Mouse (Mus musculus): ENCODE data around the gene Plxdc1. TPM values are rescaled to one million over a fixed set of nuclear protein-coding genes. Genes with fewer than 3 reads are reported as not detected.

Plxdc1 gene
- polyA plus RNA-seq, 1 experiment from 2014 or later: 0.41 TPM

- no peak for TF ChIP-seq CTCF (IDR thresholded peaks at IDR 0.05)
- in situ Hi-C loops (cut with MboI; ENCODE audit: low pct_unique_long_range_greater_than_20kb): no loop called here
- DNase-seq (ENCODE audit: low read depth, low spot score) (no peak), ATAC-seq (no peak)
- POLR2A ChIA-PET: no interaction called here
- H3K27me3 ChIP-seq: no peaks in the 10 kb centered on the region
- CTCF ChIA-PET: no interaction called here
Observed at GRCm38 (mm10) chr11:97915974-97916503, 70.2 kb downstream of the Plxdc1 start.

- no peaks in the 10 kb centered on the region for H3K27me3 ChIP-seq
- CTCF ChIA-PET: no interaction called here
- no peak for TF ChIP-seq CTCF (IDR thresholded peaks at IDR 0.05)
- in situ Hi-C loops (cut with MboI; ENCODE audit: low pct_unique_long_range_greater_than_20kb): no loop called here
- POLR2A ChIA-PET: interaction anchor here (0.6 kb wide), 1 partner anchor 14 kb away, joined by 3 read pairs; no protein-coding TSS in a partner anchor
- ATAC-seq: no peak
- DNase-seq (ENCODE audit: low read depth, low spot score): no peak
Observed at GRCm38 (mm10) chr11:97915471-97915870, 70.8 kb downstream of the Plxdc1 start.

- ChIA-PET POLR2A (interaction anchor here (1.0 kb wide), 1 partner anchor 18 kb away, joined by 3 read pairs; no protein-coding TSS in a partner anchor), CTCF (no interaction called here)
- no peak for TF ChIP-seq CTCF (IDR thresholded peaks at IDR 0.05)
- ATAC-seq (no peak), DNase-seq (ENCODE audit: low read depth, low spot score) (no peak)
- no peaks in the 10 kb centered on the region for H3K27me3 ChIP-seq
- in situ Hi-C loops (cut with MboI; ENCODE audit: low pct_unique_long_range_greater_than_20kb): no loop called here
Observed at GRCm38 (mm10) chr11:97913111-97913510, 73.1 kb downstream of the Plxdc1 start.

- no peak for DNase-seq (ENCODE audit: low read depth, low spot score)
- TF ChIP-seq CTCF (IDR thresholded peaks at IDR 0.05): no peak
- POLR2A ChIA-PET: interaction anchor here (0.7 kb wide), 1 partner anchor 746 kb away, joined by 3 read pairs; no protein-coding TSS in a partner anchor
- in situ Hi-C loops (cut with MboI; ENCODE audit: low pct_unique_long_range_greater_than_20kb): no loop called here
- H3K27me3 ChIP-seq: no peaks in the 10 kb centered on the region
- no peak for ATAC-seq
- CTCF ChIA-PET: no interaction called here
Observed at GRCm38 (mm10) chr11:97908634-97909348, 77.5 kb downstream of the Plxdc1 start.

GRCm38 (mm10) chr11:97907935-97908334 lies 78.3 kb downstream of the Plxdc1 start:
- ATAC-seq: no peak
- ChIA-PET POLR2A (no interaction called here), CTCF (no interaction called here)
- no peaks in the 10 kb centered on the region for H3K27me3 ChIP-seq
- DNase-seq (ENCODE audit: low read depth, low spot score): no peak
- no peak for TF ChIP-seq CTCF (IDR thresholded peaks at IDR 0.05)
- in situ Hi-C loops (cut with MboI; ENCODE audit: low pct_unique_long_range_greater_than_20kb): no loop called here

GRCm38 (mm10) chr11:97906905-97907304 lies 79.3 kb downstream of the Plxdc1 start:
- no peak for TF ChIP-seq CTCF (IDR thresholded peaks at IDR 0.05)
- in situ Hi-C loops (cut with MboI; ENCODE audit: low pct_unique_long_range_greater_than_20kb): no loop called here
- ChIA-PET POLR2A (no interaction called here), CTCF (no interaction called here)
- H3K27me3 ChIP-seq: no peaks in the 10 kb centered on the region
- ATAC-seq (no peak), DNase-seq (ENCODE audit: low read depth, low spot score) (no peak)

GRCm38 (mm10) chr11:97905941-97906340 lies 80.3 kb downstream of the Plxdc1 start:
- in situ Hi-C loops (cut with MboI; ENCODE audit: low pct_unique_long_range_greater_than_20kb): no loop called here
- DNase-seq (ENCODE audit: low read depth, low spot score): no peak
- H3K27me3 ChIP-seq: no peaks in the 10 kb centered on the region
- ATAC-seq: no peak
- TF ChIP-seq CTCF (IDR thresholded peaks at IDR 0.05): no peak
- POLR2A ChIA-PET: no interaction called here
- CTCF ChIA-PET: interaction anchor here (1.7 kb wide), 1 partner anchor 82 kb away, joined by 3 read pairs; no protein-coding TSS in a partner anchor

- DNase-seq (ENCODE audit: low read depth, low spot score): no peak
Observed at GRCm38 (mm10) chr11:97905540-97905939, 80.7 kb downstream of the Plxdc1 start.

GRCm38 (mm10) chr11:97904801-97905200 lies 81.4 kb downstream of the Plxdc1 start:
- no peaks in the 10 kb centered on the region for H3K27me3 ChIP-seq
- POLR2A ChIA-PET: no interaction called here
- ATAC-seq (no peak), DNase-seq (ENCODE audit: low read depth, low spot score) (no peak)
- CTCF ChIA-PET: interaction anchor here (1.7 kb wide), 1 partner anchor 83 kb away, joined by 3 read pairs; no protein-coding TSS in a partner anchor
- no peak for TF ChIP-seq CTCF (IDR thresholded peaks at IDR 0.05)
- in situ Hi-C loops (cut with MboI; ENCODE audit: low pct_unique_long_range_greater_than_20kb): loop anchor here (5.0 kb wide), 1 partner anchor 32 kb away; no protein-coding TSS in a partner anchor

More at GRCm38 (mm10) chr11:97905540-97905939, 80.7 kb downstream of the Plxdc1 start:
- TF ChIP-seq CTCF (IDR thresholded peaks at IDR 0.05): no peak
- in situ Hi-C loops (cut with MboI; ENCODE audit: low pct_unique_long_range_greater_than_20kb): no loop called here
- ChIA-PET POLR2A (no interaction called here), CTCF (interaction anchor here (1.7 kb wide), 1 partner anchor 83 kb away, joined by 3 read pairs; no protein-coding TSS in a partner anchor)
- ATAC-seq: no peak
- H3K27me3 ChIP-seq: no peaks in the 10 kb centered on the region

- in situ Hi-C loops (cut with MboI; ENCODE audit: low pct_unique_long_range_greater_than_20kb): loop anchor here (5.0 kb wide), 1 partner anchor 35 kb away; no protein-coding TSS in a partner anchor
- ChIA-PET CTCF (interaction anchor here (0.7 to 1.3 kb wide), 2 partner anchors 71 to 86 kb away, joined by 3 read pairs; no protein-coding TSS in a partner anchor), POLR2A (interaction anchor here (0.5 to 1.1 kb wide), 3 partner anchors 10 to 88 kb away, joined by 3 to 4 read pairs (median 3); no protein-coding TSS in a partner anchor)
- no peak for DNase-seq (ENCODE audit: low read depth, low spot score)
- no peak for ATAC-seq
- no peaks in the 10 kb centered on the region for H3K27me3 ChIP-seq
- no peak for TF ChIP-seq CTCF (IDR thresholded peaks at IDR 0.05)
Observed at GRCm38 (mm10) chr11:97901806-97902205, 84.4 kb downstream of the Plxdc1 start.

- DNase-seq (ENCODE audit: low read depth, low spot score) (no peak), ATAC-seq (no peak)
- no peaks in the 10 kb centered on the region for H3K27me3 ChIP-seq
- CTCF ChIA-PET: interaction anchor here (0.9 to 1.6 kb wide), 8 partner anchors 13 to 131 kb away, joined by 3 to 7 read pairs (median 5); no protein-coding TSS in a partner anchor
- POLR2A ChIA-PET: interaction anchor here (0.6 kb wide), 1 partner anchor 69 kb away, joined by 3 read pairs; no protein-coding TSS in a partner anchor
- TF ChIP-seq CTCF (IDR thresholded peaks at IDR 0.05): peak; percentile 93
- in situ Hi-C loops (cut with MboI; ENCODE audit: low pct_unique_long_range_greater_than_20kb): loop anchor here (5.0 kb wide), 2 partner anchors 37 to 87 kb away; partner anchors contain the start of gene Plxdc1
Observed at GRCm38 (mm10) chr11:97899822-97900221, 86.4 kb downstream of the Plxdc1 start.
